Mouse (Mus musculus) midbrain, postnatal 0 days (tissue): Measurements from ENCODE around the gene Olfr649. TPM values are rescaled to one million over a fixed set of nuclear protein-coding genes. Genes with fewer than 3 reads are reported as not detected.

ENCODE experiments used
- ATAC-seq: fragments of 200-750 bp; cut with Nextera tagmentation; 2 replicates; pipeline ENCODE4 v1.8.0; 2017; ENCODE audit warnings: moderate number of reproducible peaks, mild to moderate bottlenecking, moderate TSS enrichment, moderate library complexity; ENCODE audit not compliant: low FRiP score
- DNase-seq: peaks from one replicate; pipeline ENCODE4 v3.0.0-alpha.2; 2015; ENCODE audit warnings: low spot score
- H3K27ac ChIP-seq: fragments of 300-500 bp; sonication (generic); 2 replicates; pipeline ENCODE4 v1.5.1; 2014; ENCODE audit warnings: low read depth, mild to moderate bottlenecking, low read length, mixed read lengths
- H3K27me3 ChIP-seq: fragments of 300-500 bp; sonication (generic); 2 replicates; pipeline ENCODE4 v1.6.1; 2014; ENCODE audit warnings: low read length, control low read depth, mixed read lengths; ENCODE audit not compliant: insufficient read depth
- H3K36me3 ChIP-seq: fragments of 300-500 bp; sonication (generic); 2 replicates; pipeline ENCODE4 v1.6.1; 2014; ENCODE audit warnings: low read length, control low read depth, mixed read lengths; ENCODE audit not compliant: insufficient read depth
- H3K4me1 ChIP-seq: fragments of 300-500 bp; sonication (generic); 2 replicates; pipeline ENCODE4 v1.6.1; 2014; ENCODE audit warnings: mild to moderate bottlenecking, control low read depth, antibody characterized with exemption, low read length, mixed read lengths; ENCODE audit not compliant: insufficient read depth
- H3K4me2 ChIP-seq: fragments of 300-500 bp; sonication (generic); 2 replicates; pipeline ENCODE4 v1.6.1; 2014; ENCODE audit warnings: low read depth, mild to moderate bottlenecking, low read length, mixed read lengths; ENCODE audit not compliant: poor library complexity, severe bottlenecking
- H3K4me3 ChIP-seq: fragments of 300-500 bp; sonication (generic); 2 replicates; pipeline ENCODE4 v1.5.1; 2014; ENCODE audit warnings: low read depth, mild to moderate bottlenecking, low read length, moderate library complexity
- H3K9ac ChIP-seq: fragments of 300-500 bp; sonication (generic); replicated peaks from 2 replicates; pipeline ENCODE4 v1.6.1; 2014; ENCODE audit warnings: mild to moderate bottlenecking, low read length, moderate library complexity, mixed read lengths; ENCODE audit not compliant: poor library complexity, severe bottlenecking
- H3K9me3 ChIP-seq: fragments of 300-500 bp; sonication (generic); 2 replicates; pipeline ENCODE4 v1.6.1; 2016; ENCODE audit warnings: low read length, control low read depth
- CTCF ChIP-seq: IDR thresholded peaks from 2 replicates; pipeline ENCODE4 v1.5.1; 2016; ENCODE audit warnings: antibody characterized with exemption, mild to moderate bottlenecking
- WGBS: fragments of 180-500 bp; shearing (Covaris S2); extraction: QIAGEN DNeasy Blood & Tissue Kit; methylation state at CpG from one replicate; pipeline ENCODE4 v1.1.7; 2014; 5-methylcytosine and 5-hydroxymethylcytosine counted together
- polyA plus RNA-seq: library from polyadenylated mRNA; unstranded; fragments of >200 nt; fragmentation: Nextera tagmentation; extraction: Ambion mirVana; gene quantifications from 2 replicates; pipeline ENCODE4 v1.2.1, GENCODE M21; 2015
- total RNA-seq: library from RNA; depleted of rRNA; stranded (reverse); fragments of >200 nt; gene quantifications from 2 replicates; pipeline ENCODE4 v1.2.3, GENCODE M21; 2014; rRNA removed

Gene Olfr649
- total and polyA plus RNA-seq, 2 experiments from 2014 or later, result not detected

DNA sequence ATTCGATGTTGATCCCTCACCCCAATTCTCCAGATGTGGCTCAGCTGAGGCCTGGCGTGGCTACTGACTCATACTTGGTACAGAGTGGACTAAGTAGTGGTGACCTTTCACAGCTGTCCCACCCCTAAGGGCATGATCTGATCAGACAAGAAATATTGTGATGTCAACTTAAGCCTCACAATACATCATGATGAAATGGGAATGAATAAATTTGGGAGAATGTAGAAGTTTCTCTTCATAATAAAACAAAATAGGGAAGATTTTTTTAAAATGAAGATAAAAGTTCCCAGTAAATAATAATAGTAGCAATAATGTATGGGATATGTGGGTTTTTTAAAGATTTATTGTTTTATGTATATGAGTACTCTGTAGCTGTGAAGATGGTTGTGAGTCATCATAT, 45.3 kb downstream of the Olfr649 start, which contains the start of gene Ubqlnl:
Gene Ubqlnl, minus strand, starts transcription at position 101 of the 400 bp plus-strand sequence.
- 93% methylated on average over 2 of the region's 2 CpGs for WGBS
- DNase-seq (no peak), ATAC-seq (no peak)
- TF ChIP-seq CTCF, result no peak
- Histone ChIP-seq H3K9ac (no peak within 1 kb of the TSS), H3K27ac (no peak within 1 kb of the TSS), H3K36me3 (no peaks in the 10 kb centered on the region), H3K27me3 (no peaks in the 10 kb centered on the region), H3K9me3 (no peaks in the 10 kb centered on the region), H3K4me2 (no peak within 1 kb of the TSS), H3K4me3 (no peak within 1 kb of the TSS), H3K4me1 (no peaks in the 10 kb centered on the region)

DNA sequence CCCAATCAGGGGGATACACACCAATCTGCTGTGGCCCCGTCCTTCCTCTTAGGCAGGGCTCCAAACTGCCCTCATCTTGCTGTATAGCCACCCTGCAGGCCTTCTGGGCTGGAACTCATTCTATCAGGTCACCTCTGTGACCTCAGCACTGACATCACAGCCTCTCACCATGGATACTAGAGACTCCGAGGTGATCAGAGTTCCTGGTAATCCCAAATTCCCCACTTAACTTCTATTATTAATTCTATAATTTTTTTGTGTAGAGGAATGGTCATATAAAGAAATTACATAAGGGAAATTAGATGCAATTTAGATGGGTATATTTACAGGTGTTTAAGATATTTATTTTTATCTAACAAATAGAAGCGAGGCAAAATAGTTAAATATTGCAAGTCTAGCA, 52.6 kb downstream of the Olfr649 start, which contains the start of gene Ubqln3:
Gene Ubqln3, minus strand, starts transcription at position 101 of the 400 bp plus-strand sequence.
- no peak within 1 kb of the TSS for H3K4me2 ChIP-seq
- no peak for ATAC-seq
- no peak within 1 kb of the TSS for H3K9ac ChIP-seq
- WGBS, result 75% methylated on average over 3 of the region's 3 CpGs
- no peak within 1 kb of the TSS for H3K27ac ChIP-seq
- H3K9me3 ChIP-seq, result no peaks in the 10 kb centered on the region
- no peak for TF ChIP-seq CTCF
- DNase-seq, result no peak
- H3K36me3 ChIP-seq, result no peaks in the 10 kb centered on the region
- H3K4me1 ChIP-seq, result no peaks in the 10 kb centered on the region
- no peaks in the 10 kb centered on the region for H3K27me3 ChIP-seq
- H3K4me3 ChIP-seq, result no peak within 1 kb of the TSS

Other genes starting within 250 kb of the Olfr649 start
- gene Olfr635, start 224.8 kb downstream of the Olfr649 start, total RNA-seq, result not detected in 2 replicates
- 0.01 TPM in 1 of 2 replicates, not detected in the other for gene Olfr635, start 224.8 kb downstream of the Olfr649 start, polyA plus RNA-seq
- not detected in 2 replicates for gene Olfr638, start 197.2 kb downstream of the Olfr649 start, total RNA-seq
- not detected in 2 replicates for gene Olfr638, start 197.2 kb downstream of the Olfr649 start, polyA plus RNA-seq
- 0.14 TPM in 1 of 2 replicates, not detected in the other for gene Olfr639, start 178.7 kb downstream of the Olfr649 start, total RNA-seq
- not detected in 2 replicates for gene Olfr639, start 178.7 kb downstream of the Olfr649 start, polyA plus RNA-seq
- 0.11 TPM in 1 of 2 replicates, not detected in the other for gene Olfr640, start 170.4 kb downstream of the Olfr649 start, total RNA-seq
- 0.06 TPM in 1 of 2 replicates, not detected in the other for gene Olfr640, start 170.4 kb downstream of the Olfr649 start, polyA plus RNA-seq
- not detected in 2 replicates for gene Olfr641, start 160.5 kb downstream of the Olfr649 start, total RNA-seq
- not detected in 2 replicates for gene Olfr641, start 160.5 kb downstream of the Olfr649 start, polyA plus RNA-seq
- not detected in 2 replicates for gene Olfr642, start 143.3 kb downstream of the Olfr649 start, total RNA-seq
- not detected in 2 replicates for gene Olfr642, start 143.3 kb downstream of the Olfr649 start, polyA plus RNA-seq
- gene 4930516K23Rik, start 134.5 kb downstream of the Olfr649 start, total RNA-seq, result not detected in 2 replicates
- not detected in 2 replicates for gene 4930516K23Rik, start 134.5 kb downstream of the Olfr649 start, polyA plus RNA-seq
- not detected in 2 replicates for gene Olfr644, start 124.1 kb downstream of the Olfr649 start, total RNA-seq
- not detected in 2 replicates for gene Olfr644, start 124.1 kb downstream of the Olfr649 start, polyA plus RNA-seq
- gene Olfr645, start 110.5 kb downstream of the Olfr649 start, total RNA-seq, result not detected in 2 replicates
- gene Olfr645, start 110.5 kb downstream of the Olfr649 start, polyA plus RNA-seq, result not detected in 2 replicates
- not detected in 2 replicates for gene Olfr646, start 91.1 kb downstream of the Olfr649 start, total RNA-seq
- not detected in 2 replicates for gene Olfr646, start 91.1 kb downstream of the Olfr649 start, polyA plus RNA-seq
- gene Ubqln5, start 66.2 kb downstream of the Olfr649 start, total RNA-seq, result not detected in 2 replicates
- not detected in 2 replicates for gene Ubqln5, start 66.2 kb downstream of the Olfr649 start, polyA plus RNA-seq
- not detected in 2 replicates for gene Olfr643, start 58.6 kb downstream of the Olfr649 start, total RNA-seq
- gene Olfr643, start 58.6 kb downstream of the Olfr649 start, polyA plus RNA-seq, result not detected in 2 replicates
- gene Ubqln3, start 52.7 kb downstream of the Olfr649 start, total RNA-seq, result not detected in 2 replicates
- not detected in 2 replicates for gene Ubqln3, start 52.7 kb downstream of the Olfr649 start, polyA plus RNA-seq
- not detected in 2 replicates for gene Ubqlnl, start 45.4 kb downstream of the Olfr649 start, total RNA-seq
- gene Ubqlnl, start 45.4 kb downstream of the Olfr649 start, polyA plus RNA-seq, result not detected in 2 replicates
- not detected in 2 replicates for gene Olfm5, start 31.2 kb downstream of the Olfr649 start, total RNA-seq
- not detected in 2 replicates for gene Olfm5, start 31.2 kb downstream of the Olfr649 start, polyA plus RNA-seq
- not detected in 2 replicates for gene Olfr648, start 12.6 kb downstream of the Olfr649 start, total RNA-seq
- 0.39 and 0.42 TPM in 2 replicates for gene Olfr648, start 12.6 kb downstream of the Olfr649 start, polyA plus RNA-seq
- 0.11 and 0.33 TPM in 2 replicates for gene Trim6, start 22.8 kb upstream of the Olfr649 start, total RNA-seq
- 0.49 and 0.75 TPM in 2 replicates for gene Trim6, start 22.8 kb upstream of the Olfr649 start, polyA plus RNA-seq
- 1.9 and 2.4 TPM in 2 replicates for gene Trim34a, start 48.5 kb upstream of the Olfr649 start, total RNA-seq
- gene Trim34a, start 48.5 kb upstream of the Olfr649 start, polyA plus RNA-seq, result 0.78 and 0.86 TPM in 2 replicates
- gene Trim5, start 92.1 kb upstream of the Olfr649 start, total RNA-seq, result 0.05 TPM in 1 of 2 replicates, not detected in the other
- gene Trim5, start 92.1 kb upstream of the Olfr649 start, polyA plus RNA-seq, result 0.17 and 0.20 TPM in 2 replicates
- gene Trim12a, start 119.5 kb upstream of the Olfr649 start, total RNA-seq, result 0.71 and 5.0 TPM in 2 replicates
- gene Trim12a, start 119.5 kb upstream of the Olfr649 start, polyA plus RNA-seq, result 1.3 and 2.2 TPM in 2 replicates
- 0.19 TPM in 1 of 2 replicates, not detected in the other for gene Trim34b, start 133.5 kb upstream of the Olfr649 start, total RNA-seq
- gene Trim34b, start 133.5 kb upstream of the Olfr649 start, polyA plus RNA-seq, result not detected in 2 replicates
- gene Trim12c, start 157.4 kb upstream of the Olfr649 start, total RNA-seq, result 3.5 and 3.6 TPM in 2 replicates
- gene Trim12c, start 157.4 kb upstream of the Olfr649 start, polyA plus RNA-seq, result 0.57 and 0.58 TPM in 2 replicates
- gene Trim30b, start 173.9 kb upstream of the Olfr649 start, total RNA-seq, result not detected in 2 replicates
- gene Trim30b, start 173.9 kb upstream of the Olfr649 start, polyA plus RNA-seq, result 0.11 TPM in 1 of 2 replicates, not detected in the other
- gene Trim30c, start 204.9 kb upstream of the Olfr649 start, total RNA-seq, result 0.88 TPM in 1 of 2 replicates, not detected in the other
- gene Trim30c, start 204.9 kb upstream of the Olfr649 start, polyA plus RNA-seq, result 0.16 TPM in 1 of 2 replicates, not detected in the other